Mouse (Mus musculus): ENCODE measurements around the gene 9230112D13Rik.

- no peak for TF ChIP-seq TCF12 (IDR thresholded peaks at IDR 0.05; ENCODE audit: low read depth, low read length)
- TF ChIP-seq CTCF (IDR thresholded peaks at IDR 0.05 in 2 of 3, conservative IDR thresholded peaks at IDR 0.05 in 1 of 3; ENCODE audit: control insufficient read depth in 1 of 3, insufficient read depth in 1 of 3, low read depth in 2 of 3, low read length in 3 of 3, poor library complexity in 1 of 3, severe bottlenecking in 1 of 3) = no peak
These were observed 25.9 kb upstream of the 9230112D13Rik start for GRCm38 (mm10) chr14:34548391-34549001.
